Mouse (Mus musculus): ENCODE data around the gene Slc22a8.
A peak's percentile ranks its signal among the peaks of the same experiment; 100 is the strongest.

The Slc22a8 gene

GRCm38 (mm10) chr19:8590954-8591353, at the start of gene Slc22a8:
Gene Slc22a8 (plus strand): TSS chr19:8591254.
- no peak for DNase-seq (ENCODE audit: low read depth, low spot score)

- DNase-seq (ENCODE audit: low read depth, low spot score) = no peak
Observed at GRCm38 (mm10) chr19:8558897-8559296, 32.2 kb upstream of the Slc22a8 start.

- DNase-seq (ENCODE audit: low read depth, low spot score) = no peak
Observed at GRCm38 (mm10) chr19:8564021-8564420, 27.0 kb upstream of the Slc22a8 start.

- no peak for DNase-seq (ENCODE audit: low read depth, low spot score)
Observed at GRCm38 (mm10) chr19:8564469-8564868, 26.6 kb upstream of the Slc22a8 start.

- DNase-seq (ENCODE audit: low read depth, low spot score) = no peak
Observed at GRCm38 (mm10) chr19:8565262-8565661, 25.8 kb upstream of the Slc22a8 start.

- no peak for DNase-seq (ENCODE audit: low read depth, low spot score)
Observed at GRCm38 (mm10) chr19:8565985-8566384, 25.1 kb upstream of the Slc22a8 start.

- peak; percentile 61 for DNase-seq (ENCODE audit: low read depth, low spot score)
Observed at GRCm38 (mm10) chr19:8567104-8567880, 23.8 kb upstream of the Slc22a8 start.

- peak; percentile 57 for DNase-seq (ENCODE audit: low read depth, low spot score)
Observed at GRCm38 (mm10) chr19:8569453-8569863, 21.6 kb upstream of the Slc22a8 start.

GRCm38 (mm10) chr19:8570341-8571040, 20.6 kb upstream of the Slc22a8 start:
- no peak for DNase-seq (ENCODE audit: low read depth, low spot score)

- no peak for DNase-seq (ENCODE audit: low read depth, low spot score)
Observed at GRCm38 (mm10) chr19:8571746-8572145, 19.3 kb upstream of the Slc22a8 start.

- DNase-seq (ENCODE audit: low read depth, low spot score) = no peak
Observed at GRCm38 (mm10) chr19:8572485-8572884, 18.6 kb upstream of the Slc22a8 start.

GRCm38 (mm10) chr19:8577432-8577831, 13.6 kb upstream of the Slc22a8 start:
- no peak for DNase-seq (ENCODE audit: low read depth, low spot score)

- DNase-seq (ENCODE audit: low read depth, low spot score) = peak; percentile 78
Observed at GRCm38 (mm10) chr19:8578293-8578969, 12.6 kb upstream of the Slc22a8 start.

GRCm38 (mm10) chr19:8578970-8579342, 12.1 kb upstream of the Slc22a8 start:
- DNase-seq (ENCODE audit: low read depth, low spot score) = no peak

- no peak for DNase-seq (ENCODE audit: low read depth, low spot score)
Observed at GRCm38 (mm10) chr19:8585298-8585697, 5.8 kb upstream of the Slc22a8 start.

- no peak for DNase-seq (ENCODE audit: low read depth, low spot score)
Observed at GRCm38 (mm10) chr19:8585899-8586298, 5.2 kb upstream of the Slc22a8 start.

- no peak for DNase-seq (ENCODE audit: low read depth, low spot score)
Observed at GRCm38 (mm10) chr19:8586350-8586749, 4.7 kb upstream of the Slc22a8 start.

- DNase-seq (ENCODE audit: low read depth, low spot score) = no peak
Observed at GRCm38 (mm10) chr19:8587315-8587714, 3.7 kb upstream of the Slc22a8 start.

GRCm38 (mm10) chr19:8592155-8592554, 1.1 kb downstream of the Slc22a8 start:
- DNase-seq (ENCODE audit: low read depth, low spot score) = no peak

GRCm38 (mm10) chr19:8592873-8593408, 1.9 kb downstream of the Slc22a8 start:
- no peak for DNase-seq (ENCODE audit: low read depth, low spot score)

- DNase-seq (ENCODE audit: low read depth, low spot score) = no peak
Observed at GRCm38 (mm10) chr19:8593833-8594232, 2.8 kb downstream of the Slc22a8 start.

GRCm38 (mm10) chr19:8594518-8594917, 3.5 kb downstream of the Slc22a8 start:
- peak; percentile 39 for DNase-seq (ENCODE audit: low read depth, low spot score)
